Mouse (Mus musculus) kidney, embryonic 16.5 days (tissue): Measurements from ENCODE around the gene Picalm. TPM values are rescaled to one million over a fixed set of nuclear protein-coding genes. Genes with fewer than 3 reads are reported as not detected.

Source experiments
- ATAC-seq: fragments of 200-750 bp; cut with Nextera tagmentation; 2 replicates; pipeline ENCODE4 v1.8.0; 2017; ENCODE audit warnings: moderate TSS enrichment; ENCODE audit not compliant: low FRiP score, low TSS enrichment
- H3K27ac ChIP-seq: fragments of 300-500 bp; sonication (generic); 2 replicates; pipeline ENCODE4 v1.5.1; 2014; ENCODE audit warnings: low read length
- H3K27me3 ChIP-seq: fragments of 300-500 bp; sonication (generic); 2 replicates; pipeline ENCODE4 v1.6.1; 2014; ENCODE audit warnings: low read length, control low read depth, mixed read lengths; ENCODE audit not compliant: insufficient read depth
- H3K36me3 ChIP-seq: fragments of 300-500 bp; sonication (generic); 2 replicates; pipeline ENCODE4 v1.6.1; 2014; ENCODE audit warnings: low read length, control low read depth, mixed read lengths; ENCODE audit not compliant: insufficient read depth
- H3K4me1 ChIP-seq: fragments of 300-500 bp; sonication (generic); 2 replicates; pipeline ENCODE4 v1.6.1; 2014; ENCODE audit warnings: low read length, control low read depth, mixed read lengths; ENCODE audit not compliant: insufficient read depth
- H3K4me2 ChIP-seq: fragments of 300-500 bp; sonication (generic); replicated peaks from 2 replicates; pipeline ENCODE4 v1.6.1; 2014; ENCODE audit warnings: low read depth, low read length
- H3K4me3 ChIP-seq: fragments of 300-500 bp; sonication (generic); 2 replicates; pipeline ENCODE4 v1.5.1; 2014; ENCODE audit warnings: mild to moderate bottlenecking, low read length
- H3K9ac ChIP-seq: fragments of 300-500 bp; sonication (generic); replicated peaks from 2 replicates; pipeline ENCODE4 v1.6.1; 2014; ENCODE audit warnings: low read length
- H3K9me3 ChIP-seq: fragments of 300-500 bp; sonication (generic); 2 replicates; pipeline ENCODE4 v1.6.1; 2016; ENCODE audit warnings: low read length, control low read depth
- WGBS: fragments of 180-500 bp; shearing (Covaris S2); extraction: QIAGEN DNeasy Blood & Tissue Kit; methylation state at CpG from one replicate; pipeline ENCODE4 v1.1.7; 2014; 5-methylcytosine and 5-hydroxymethylcytosine counted together
- polyA plus RNA-seq: library from polyadenylated mRNA; unstranded; fragments of >200 nt; fragmentation: Nextera tagmentation; extraction: Ambion mirVana; gene quantifications from 2 replicates; pipeline ENCODE4 v1.2.1, GENCODE M21; 2015

Picalm gene
- polyA plus RNA-seq, 1 experiment from 2014 or later, result 34.7 TPM

GRCm38 (mm10) chr7:90095766-90096372 lies 34.1 kb upstream of the Picalm start:
- ATAC-seq, result no peak
- H3K27ac ChIP-seq, result no peak overlapping the region
- H3K4me3 ChIP-seq, result no peak overlapping the region
- no peak overlapping the region for H3K4me2 ChIP-seq
- H3K27me3 ChIP-seq, result no peaks in the 10 kb centered on the region
- H3K9me3 ChIP-seq, result no peaks in the 10 kb centered on the region
- H3K4me1 ChIP-seq, result peaks cover 14% of the 10 kb centered on the region; the same call in 1 of the 2 replicates
- no peaks in the 10 kb centered on the region for H3K36me3 ChIP-seq
- 78% methylated on average over 6 of the region's 6 CpGs for WGBS
- H3K9ac ChIP-seq, result no peak overlapping the region

GRCm38 (mm10) chr7:90096609-90097008 lies 33.4 kb upstream of the Picalm start:
- 62% methylated on average over 2 of the region's 2 CpGs for WGBS
- ATAC-seq, result no peak
- no peak overlapping the region for H3K4me2 ChIP-seq
- no peak overlapping the region for H3K4me3 ChIP-seq
- H3K9me3 ChIP-seq, result no peaks in the 10 kb centered on the region
- H3K27me3 ChIP-seq, result no peaks in the 10 kb centered on the region
- H3K9ac ChIP-seq, result no peak overlapping the region
- no peaks in the 10 kb centered on the region for H3K36me3 ChIP-seq
- no peak overlapping the region for H3K27ac ChIP-seq
- peaks cover 14% of the 10 kb centered on the region; the same call in 1 of the 2 replicates for H3K4me1 ChIP-seq

- WGBS, result 81% methylated on average over 4 of the region's 4 CpGs
- peaks cover 4% of the 10 kb centered on the region; the same call in 1 of the 2 replicates for H3K4me1 ChIP-seq
Measured at GRCm38 (mm10) chr7:90098253-90098652, 31.8 kb upstream of the Picalm start.

GRCm38 (mm10) chr7:90099248-90099647 lies 30.8 kb upstream of the Picalm start:
- no peaks in the 10 kb centered on the region for H3K27me3 ChIP-seq
- no peaks in the 10 kb centered on the region for H3K9me3 ChIP-seq
- ATAC-seq, result no peak
- 59% methylated on average over 10 of the region's 10 CpGs for WGBS
- no peak overlapping the region for H3K27ac ChIP-seq
- H3K4me1 ChIP-seq, result no peaks in the 10 kb centered on the region
- no peaks in the 10 kb centered on the region for H3K36me3 ChIP-seq
- H3K4me2 ChIP-seq, result 0 out of 2 replicates have a peak overlapping the region, but pooled peaks have one; percentile 6
- H3K4me3 ChIP-seq, result no peak overlapping the region
- no peak overlapping the region for H3K9ac ChIP-seq

More at GRCm38 (mm10) chr7:90098253-90098652, 31.8 kb upstream of the Picalm start:
- Histone ChIP-seq H3K4me2 (no peak overlapping the region), H3K4me3 (no peak overlapping the region), H3K27ac (no peak overlapping the region), H3K27me3 (no peaks in the 10 kb centered on the region), H3K36me3 (no peaks in the 10 kb centered on the region), H3K9ac (no peak overlapping the region), H3K9me3 (no peaks in the 10 kb centered on the region)
- ATAC-seq, result no peak

- no peaks in the 10 kb centered on the region for H3K36me3 ChIP-seq
- H3K9ac ChIP-seq, result no peak overlapping the region
- no peaks in the 10 kb centered on the region for H3K4me1 ChIP-seq
- WGBS, result 79% methylated on average over 3 of the region's 3 CpGs
- H3K4me2 ChIP-seq, result no peak overlapping the region
- no peak for ATAC-seq
- no peak overlapping the region for H3K27ac ChIP-seq
- H3K27me3 ChIP-seq, result no peaks in the 10 kb centered on the region
- H3K9me3 ChIP-seq, result no peaks in the 10 kb centered on the region
- no peak overlapping the region for H3K4me3 ChIP-seq
Measured at GRCm38 (mm10) chr7:90100614-90101160, 29.3 kb upstream of the Picalm start.

- H3K9me3 ChIP-seq, result no peaks in the 10 kb centered on the region
- H3K27me3 ChIP-seq, result no peaks in the 10 kb centered on the region
- ATAC-seq, result no peak
- no peaks in the 10 kb centered on the region for H3K36me3 ChIP-seq
- no peak overlapping the region for H3K9ac ChIP-seq
- no peak overlapping the region for H3K27ac ChIP-seq
- no peaks in the 10 kb centered on the region for H3K4me1 ChIP-seq
- WGBS, result 90% methylated on average over 2 of the region's 2 CpGs
- no peak overlapping the region for H3K4me2 ChIP-seq
- H3K4me3 ChIP-seq, result no peak overlapping the region
Measured at GRCm38 (mm10) chr7:90116100-90116499, 13.9 kb upstream of the Picalm start.

- no peak overlapping the region for H3K27ac ChIP-seq
- H3K9ac ChIP-seq, result no peak overlapping the region
- ATAC-seq, result no peak
- no peaks in the 10 kb centered on the region for H3K4me1 ChIP-seq
- H3K4me2 ChIP-seq, result no peak overlapping the region
- H3K36me3 ChIP-seq, result no peaks in the 10 kb centered on the region
- no peak overlapping the region for H3K4me3 ChIP-seq
- no peaks in the 10 kb centered on the region for H3K27me3 ChIP-seq
- WGBS, result 70% methylated on average over 4 of the region's 4 CpGs
- H3K9me3 ChIP-seq, result no peaks in the 10 kb centered on the region
Measured at GRCm38 (mm10) chr7:90120106-90120505, 9.9 kb upstream of the Picalm start.

GRCm38 (mm10) chr7:90124991-90125390 lies 5.0 kb upstream of the Picalm start:
- 73% methylated on average over 5 of the region's 5 CpGs for WGBS
- no peaks in the 10 kb centered on the region for H3K27me3 ChIP-seq
- H3K4me2 ChIP-seq, result no peak overlapping the region
- no peaks in the 10 kb centered on the region for H3K9me3 ChIP-seq
- no peak overlapping the region for H3K27ac ChIP-seq
- H3K4me3 ChIP-seq, result no peak overlapping the region
- H3K9ac ChIP-seq, result no peak overlapping the region
- H3K4me1 ChIP-seq, result peaks cover 5% of the 10 kb centered on the region
- no peak for ATAC-seq
- no peaks in the 10 kb centered on the region for H3K36me3 ChIP-seq

GRCm38 (mm10) chr7:90128631-90129200 lies 1.3 kb upstream of the Picalm start:
- Histone ChIP-seq H3K4me1 (peaks cover 11% of the 10 kb centered on the region), H3K9me3 (no peaks in the 10 kb centered on the region), H3K9ac (peak overlapping the region; percentile 87), H3K4me2 (peak overlapping the region; percentile 74), H3K36me3 (no peaks in the 10 kb centered on the region), H3K4me3 (peak overlapping the region; percentile 94), H3K27ac (peak overlapping the region; percentile 100), H3K27me3 (no peaks in the 10 kb centered on the region)
- WGBS, result 69% methylated on average over 8 of the region's 8 CpGs
- no peak for ATAC-seq

- H3K4me3 ChIP-seq, result peak overlapping the region; percentile 94
- peak; percentile 11; the same call in 1 of the 2 replicates for ATAC-seq
- H3K9me3 ChIP-seq, result no peaks in the 10 kb centered on the region
- peak overlapping the region; percentile 87 for H3K9ac ChIP-seq
- H3K27me3 ChIP-seq, result no peaks in the 10 kb centered on the region
- under 1% methylated on average over 12 of the region's 12 CpGs for WGBS
- peaks cover 13% of the 10 kb centered on the region for H3K4me1 ChIP-seq
- H3K4me2 ChIP-seq, result peak overlapping the region; percentile 74
- H3K36me3 ChIP-seq, result no peaks in the 10 kb centered on the region
- peak overlapping the region; percentile 100 for H3K27ac ChIP-seq
Measured at GRCm38 (mm10) chr7:90129271-90129731, 712 bp upstream of the Picalm start.
